In genomic region chr11:8481962-8482361, GRCm38 (mm10) we compare ENCODE assay signal across 21 mouse cellular contexts.
A peak's percentile ranks its signal among the peaks of the same experiment; 100 is the strongest.
DNase-seq lines count a peak whose midpoint lies in the region; ATAC-seq and TF ChIP-seq lines count a peak whose summit lies in the region.
"Had no signal": no experiment of that assay in that cellular context is flagged by ENCODE, and none has a peak within 500 bp of the region (broad histone marks: within the 10 kb centered on the region; RNA-seq: fewer than 3 reads in every experiment).

No protein-coding gene starts in this region.

- no peak overlapping the region for H3K4me2 ChIP-seq in hindbrain, embryonic 15.5 days
- H3K4me2 ChIP-seq in hindbrain, embryonic 12.5 days (replicated peaks): no peak overlapping the region
- no peak overlapping the region for H3K4me2 ChIP-seq in midbrain, embryonic 15.5 days
- no peak overlapping the region for H3K4me2 ChIP-seq in midbrain, embryonic 16.5 days (ENCODE audit: low read length)
- no peak overlapping the region for H3K4me2 ChIP-seq in stomach, postnatal 0 days (replicated peaks; ENCODE audit: low read depth)
- H3K4me2 ChIP-seq in intestine, embryonic 16.5 days (ENCODE audit: low read depth, low read length): no peak overlapping the region
- H3K4me2 ChIP-seq: embryonic facial prominence, embryonic 12.5 days; liver, embryonic 11.5 days; stomach, embryonic 15.5 days had no signal

- DNase-seq in gastrocnemius, adult 2 months: no peak
- no peak for DNase-seq in gastrocnemius, adult 18-20 months (ENCODE audit: low spot score)
- DNase-seq in stomach, postnatal 0 days (ENCODE audit: low spot score): no peak
- DNase-seq: adrenal gland, postnatal 25 days; B cell, adult 2 months; cerebellum, adult 8-10 months; heart, postnatal 4 days; kidney, adult 11 months; kidney, postnatal 10 days; lung, adult 2 months; spleen, adult 18-20 months had no signal

- H3K27me3 ChIP-seq in hindbrain, embryonic 15.5 days: no peaks in the 10 kb centered on the region
- H3K27me3 ChIP-seq in hindbrain, embryonic 12.5 days: no peaks in the 10 kb centered on the region
- H3K27me3 ChIP-seq in midbrain, embryonic 15.5 days (replicated peaks): no peaks in the 10 kb centered on the region
- no peaks in the 10 kb centered on the region for H3K27me3 ChIP-seq in midbrain, embryonic 16.5 days (ENCODE audit: control insufficient read depth, insufficient read depth, low read depth, low read length)
- no peaks in the 10 kb centered on the region for H3K27me3 ChIP-seq in stomach, postnatal 0 days (ENCODE audit: control insufficient read depth, insufficient read depth, low read length)
- no peaks in the 10 kb centered on the region for H3K27me3 ChIP-seq in intestine, embryonic 16.5 days (replicated peaks; ENCODE audit: control insufficient read depth, insufficient read depth, low read length)
- H3K27me3 ChIP-seq: embryonic facial prominence, embryonic 12.5 days; stomach, embryonic 15.5 days had no signal

- H3K4me1 ChIP-seq in hindbrain, embryonic 15.5 days (replicated peaks): peaks cover 12% of the 10 kb centered on the region
- H3K4me1 ChIP-seq in hindbrain, embryonic 12.5 days: peaks cover 3% of the 10 kb centered on the region
- no peaks in the 10 kb centered on the region for H3K4me1 ChIP-seq in midbrain, embryonic 15.5 days
- no peaks in the 10 kb centered on the region for H3K4me1 ChIP-seq in midbrain, embryonic 16.5 days (ENCODE audit: control insufficient read depth, insufficient read depth, low read length)
- peaks cover 5% of the 10 kb centered on the region; the same call in 1 of the 2 replicates for H3K4me1 ChIP-seq in stomach, postnatal 0 days (replicated peaks; ENCODE audit: control insufficient read depth, insufficient read depth)
- peaks cover 14% of the 10 kb centered on the region for H3K4me1 ChIP-seq in intestine, embryonic 16.5 days (ENCODE audit: control insufficient read depth, insufficient read depth, low read length)
- H3K4me1 ChIP-seq: limb, embryonic 10.5 days had no signal

- H3K4me3 ChIP-seq in gastrocnemius, adult 2 months: no peak overlapping the region
- H3K4me3 ChIP-seq in hindbrain, embryonic 15.5 days: no peak overlapping the region
- H3K4me3 ChIP-seq in hindbrain, embryonic 12.5 days: no peak overlapping the region
- H3K4me3 ChIP-seq in midbrain, embryonic 15.5 days: no peak overlapping the region
- H3K4me3 ChIP-seq in midbrain, embryonic 16.5 days (ENCODE audit: low read depth, low read length): no peak overlapping the region
- no peak overlapping the region for H3K4me3 ChIP-seq in stomach, postnatal 0 days (ENCODE audit: low read depth, low read length)
- no peak overlapping the region for H3K4me3 ChIP-seq in intestine, embryonic 16.5 days (ENCODE audit: low read length)
- H3K4me3 ChIP-seq: embryonic facial prominence, embryonic 12.5 days; left cerebral cortex, adult 2 months; limb, embryonic 10.5 days; stomach, embryonic 15.5 days had no signal

- no peak for TF ChIP-seq EP300 in stomach, postnatal 0 days (optimal IDR thresholded peaks at IDR 0.05)

- TF ChIP-seq CTCF in gastrocnemius, adult 2 months (IDR thresholded peaks at IDR 0.05): no peak
- TF ChIP-seq CTCF in stomach, postnatal 0 days (IDR thresholded peaks at IDR 0.05; ENCODE audit: low read depth): no peak

- 44% methylated on average over 5 of the region's 5 CpGs for WGBS in hindbrain, embryonic 15.5 days
- 68% methylated on average over 5 of the region's 5 CpGs for WGBS in hindbrain, embryonic 12.5 days
- WGBS in midbrain, embryonic 15.5 days: 63% methylated on average over 5 of the region's 5 CpGs
- WGBS in midbrain, embryonic 16.5 days: 67% methylated on average over 5 of the region's 5 CpGs
- WGBS in stomach, postnatal 0 days: 37% methylated on average over 5 of the region's 5 CpGs
- WGBS in intestine, embryonic 16.5 days: 39% methylated on average over 5 of the region's 5 CpGs

- intact Hi-C loops in gastrocnemius, adult 2 months (cut with DNase I): loop anchor here (2.0 kb wide), 1 partner anchor 41 kb away; no protein-coding TSS in a partner anchor

- H3K27ac ChIP-seq in gastrocnemius, adult 2 months: peak overlapping the region; percentile 81
- H3K27ac ChIP-seq in hindbrain, embryonic 15.5 days (replicated peaks): no peak overlapping the region
- no peak overlapping the region for H3K27ac ChIP-seq in hindbrain, embryonic 12.5 days
- H3K27ac ChIP-seq in midbrain, embryonic 15.5 days: no peak overlapping the region
- H3K27ac ChIP-seq in midbrain, embryonic 16.5 days (ENCODE audit: low read length): no peak overlapping the region; the same call in 1 of the 2 replicates
- H3K27ac ChIP-seq in stomach, postnatal 0 days (replicated peaks): no peak overlapping the region
- H3K27ac ChIP-seq in intestine, embryonic 16.5 days (ENCODE audit: low read length): no peak overlapping the region
- H3K27ac ChIP-seq: embryonic facial prominence, embryonic 12.5 days; left cerebral cortex, adult 2 months; limb, embryonic 10.5 days; stomach, embryonic 15.5 days had no signal

- no peaks in the 10 kb centered on the region for H3K9me3 ChIP-seq in hindbrain, embryonic 15.5 days
- H3K9me3 ChIP-seq in hindbrain, embryonic 12.5 days (replicated peaks): no peaks in the 10 kb centered on the region
- no peaks in the 10 kb centered on the region for H3K9me3 ChIP-seq in midbrain, embryonic 15.5 days
- H3K9me3 ChIP-seq in midbrain, embryonic 16.5 days (replicated peaks; ENCODE audit: control insufficient read depth, low read length, poor library complexity, severe bottlenecking): no peaks in the 10 kb centered on the region
- H3K9me3 ChIP-seq in stomach, postnatal 0 days (ENCODE audit: control insufficient read depth, low read length): no peaks in the 10 kb centered on the region
- no peaks in the 10 kb centered on the region for H3K9me3 ChIP-seq in intestine, embryonic 16.5 days (ENCODE audit: control insufficient read depth, low read length)
- H3K9me3 ChIP-seq: embryonic facial prominence, embryonic 12.5 days; limb, embryonic 10.5 days; stomach, embryonic 15.5 days had no signal

- no peaks in the 10 kb centered on the region for H3K36me3 ChIP-seq in hindbrain, embryonic 15.5 days
- no peaks in the 10 kb centered on the region for H3K36me3 ChIP-seq in hindbrain, embryonic 12.5 days
- no peaks in the 10 kb centered on the region for H3K36me3 ChIP-seq in midbrain, embryonic 15.5 days (replicated peaks)
- no peaks in the 10 kb centered on the region for H3K36me3 ChIP-seq in midbrain, embryonic 16.5 days (ENCODE audit: control insufficient read depth, insufficient read depth, low read length)
- H3K36me3 ChIP-seq in stomach, postnatal 0 days (ENCODE audit: control insufficient read depth, insufficient read depth, low read length): peaks cover 6% of the 10 kb centered on the region
- 0 out of 2 replicates have a peak, but pooled peaks cover 7% of the 10 kb centered on the region for H3K36me3 ChIP-seq in intestine, embryonic 16.5 days (ENCODE audit: control insufficient read depth, insufficient read depth, low read length)

- H3K9ac ChIP-seq in hindbrain, embryonic 15.5 days: no peak overlapping the region
- no peak overlapping the region for H3K9ac ChIP-seq in hindbrain, embryonic 12.5 days
- H3K9ac ChIP-seq in midbrain, embryonic 15.5 days: no peak overlapping the region
- no peak overlapping the region for H3K9ac ChIP-seq in midbrain, embryonic 16.5 days (ENCODE audit: low read depth, low read length)
- no peak overlapping the region for H3K9ac ChIP-seq in stomach, postnatal 0 days (ENCODE audit: low read length)
- no peak overlapping the region for H3K9ac ChIP-seq in intestine, embryonic 16.5 days (ENCODE audit: low read depth, low read length)
- H3K9ac ChIP-seq: embryonic facial prominence, embryonic 12.5 days; stomach, embryonic 15.5 days had no signal

- peak; percentile 39; the same call in 1 of the 2 replicates for ATAC-seq in hindbrain, embryonic 15.5 days (ENCODE audit: low FRiP score, low read depth)
- ATAC-seq in hindbrain, embryonic 12.5 days (ENCODE audit: low FRiP score): no peak
- peak; percentile 44; the same call in 1 of the 2 replicates for ATAC-seq in midbrain, embryonic 15.5 days (replicated peaks)
- ATAC-seq in midbrain, embryonic 16.5 days: no peak
- peak; percentile 16; the same call in 1 of the 2 replicates for ATAC-seq in stomach, postnatal 0 days (ENCODE audit: low FRiP score, low TSS enrichment)
- ATAC-seq in intestine, embryonic 16.5 days: no peak

Comparison
In these comparisons a context has a peak if more than half of its experiments do, and no peak if none do; other contexts are left out.
1. ATAC-seq: peak in hindbrain, embryonic 15.5 days (single experiment), midbrain, embryonic 15.5 days (single experiment) and stomach, postnatal 0 days (single experiment); none in hindbrain, embryonic 12.5 days (single experiment), midbrain, embryonic 16.5 days (single experiment) and intestine, embryonic 16.5 days (single experiment).